Mouse (Mus musculus) heart, postnatal 4 days (tissue): ENCODE measurements around the gene Cdan1. TPM values are rescaled to one million over a fixed set of nuclear protein-coding genes. Genes with fewer than 3 reads are reported as not detected.

ENCODE experiments used
- total RNA-seq, 2 experiments: library from RNA; stranded (reverse); gene quantifications; 2 replicates each; pipeline ENCODE4 v1.2.3; 2021

Gene Cdan1
- total RNA-seq, 2 experiments from 2014 or later: 30.1 to 32.9 TPM

Other genes with a start within 250 kb of the Cdan1 start
- 10 to 100 TPM; 15.7 to 16.0 TPM for gene Haus2, start 240.7 kb downstream of the Cdan1 start, total RNA-seq
- gene Lrrc57, start 240.6 kb downstream of the Cdan1 start, total RNA-seq: 10 to 100 TPM; 13.7 to 14.0 TPM
- gene Stard9, start 221.0 kb downstream of the Cdan1 start, total RNA-seq: 10 to 100 TPM; 15.3 to 16.3 TPM
- gene Ttbk2, start 476 bp upstream of the Cdan1 start, total RNA-seq: 10 to 100 TPM; 17.2 to 18.3 TPM
- 10 to 100 TPM; 27.4 to 27.5 TPM for gene Ubr1, start 120.6 kb upstream of the Cdan1 start, total RNA-seq
- 1 to 10 TPM; 1.8 to 2.3 TPM for gene Tmem62, start 126.9 kb upstream of the Cdan1 start, total RNA-seq
- gene Ccndbp1, start 158.3 kb upstream of the Cdan1 start, total RNA-seq: 10 to 100 TPM; 26.1 to 29.3 TPM
- gene Epb42, start 186.9 kb upstream of the Cdan1 start, total RNA-seq: under 1 TPM; 0.48 to 0.61 TPM
- gene Tgm5, start 235.7 kb upstream of the Cdan1 start, total RNA-seq: not detected